Mouse (Mus musculus) stomach, postnatal 0 days (tissue): ENCODE measurements around the gene Afap1l2. TPM values are rescaled to one million over a fixed set of nuclear protein-coding genes. Genes with fewer than 3 reads are reported as not detected.

Experiments used
- ATAC-seq: fragments of 200-750 bp; cut with Nextera tagmentation; 2 replicates; pipeline ENCODE4 v1.8.0; 2017; ENCODE audit not compliant: low FRiP score, low TSS enrichment
- DNase-seq: peaks from one replicate; pipeline ENCODE4 v3.0.0-alpha.2; 2016; ENCODE audit warnings: low spot score
- H3K27ac ChIP-seq: fragments of 300-500 bp; sonication (generic); replicated peaks from 2 replicates; pipeline ENCODE4 v1.5.1; 2014; ENCODE audit warnings: mild to moderate bottlenecking, control low read depth
- H3K27me3 ChIP-seq: fragments of 300-500 bp; sonication (generic); 2 replicates; pipeline ENCODE4 v1.6.1; 2014; ENCODE audit warnings: low read length; ENCODE audit not compliant: control insufficient read depth, insufficient read depth
- H3K36me3 ChIP-seq: fragments of 300-500 bp; sonication (generic); 2 replicates; pipeline ENCODE4 v1.6.1; 2014; ENCODE audit warnings: low read length, mixed read lengths; ENCODE audit not compliant: control insufficient read depth, insufficient read depth
- H3K4me1 ChIP-seq: fragments of 300-500 bp; sonication (generic); replicated peaks from 2 replicates; pipeline ENCODE4 v1.6.1; 2014; ENCODE audit warnings: antibody characterized with exemption; ENCODE audit not compliant: control insufficient read depth, insufficient read depth
- H3K4me2 ChIP-seq: fragments of 300-500 bp; sonication (generic); replicated peaks from 2 replicates; pipeline ENCODE4 v1.6.1; 2014; ENCODE audit warnings: low read depth, mild to moderate bottlenecking, control low read depth, moderate library complexity
- H3K4me3 ChIP-seq: fragments of 300-500 bp; sonication (generic); 2 replicates; pipeline ENCODE4 v1.5.1; 2014; ENCODE audit warnings: low read depth, low read length, control low read depth
- H3K9ac ChIP-seq: fragments of 300-500 bp; sonication (generic); 2 replicates; pipeline ENCODE4 v1.6.1; 2014; ENCODE audit warnings: mild to moderate bottlenecking, low read length, control low read depth, mixed read lengths
- H3K9me3 ChIP-seq: fragments of 300-500 bp; sonication (generic); 2 replicates; pipeline ENCODE4 v1.6.1; 2016; ENCODE audit warnings: low read length; ENCODE audit not compliant: control insufficient read depth
- CTCF ChIP-seq: IDR thresholded peaks from 2 replicates; pipeline ENCODE4 v1.5.1; 2016; ENCODE audit warnings: antibody characterized with exemption, low read depth, mild to moderate bottlenecking, moderate library complexity
- EP300 ChIP-seq: optimal IDR thresholded peaks from 2 replicates; pipeline ENCODE3; 2016; ENCODE audit warnings: antibody characterized with exemption
- WGBS: fragments of 180-500 bp; shearing (Covaris S2); extraction: QIAGEN DNeasy Blood & Tissue Kit; methylation state at CpG from one replicate; pipeline ENCODE4 v1.1.7; 2014; 5-methylcytosine and 5-hydroxymethylcytosine counted together
- polyA plus RNA-seq: library from polyadenylated mRNA; unstranded; fragments of >200 nt; fragmentation: Nextera tagmentation; extraction: Ambion mirVana; gene quantifications from 2 replicates; pipeline ENCODE4 v1.2.1, GENCODE M21; 2015

Afap1l2 gene
- polyA plus RNA-seq, 1 experiment from 2014 or later = 9.0 TPM

DNA sequence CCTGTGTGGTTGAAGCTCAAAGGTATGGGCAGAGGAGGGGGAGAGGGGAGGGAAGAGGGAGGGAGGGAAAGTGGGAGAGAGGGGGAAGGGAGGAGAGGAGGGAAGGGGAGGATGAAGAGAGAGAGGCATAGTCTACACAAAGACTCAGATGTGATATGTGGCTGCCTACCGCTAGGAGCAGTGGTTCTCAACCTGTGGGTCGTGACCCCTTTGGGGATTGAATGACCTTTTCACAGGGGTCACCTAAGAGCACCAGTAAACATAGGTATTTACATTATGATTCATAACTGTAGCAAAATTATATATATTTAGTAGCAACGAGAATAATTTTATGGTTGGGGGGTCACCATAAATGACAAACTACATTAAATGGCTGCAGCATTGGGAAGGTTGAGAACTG, 74.2 kb downstream of the Afap1l2 start:
- H3K4me3 ChIP-seq = no peak overlapping the region
- WGBS = 74% methylated on average over 3 of the region's 3 CpGs

DNA sequence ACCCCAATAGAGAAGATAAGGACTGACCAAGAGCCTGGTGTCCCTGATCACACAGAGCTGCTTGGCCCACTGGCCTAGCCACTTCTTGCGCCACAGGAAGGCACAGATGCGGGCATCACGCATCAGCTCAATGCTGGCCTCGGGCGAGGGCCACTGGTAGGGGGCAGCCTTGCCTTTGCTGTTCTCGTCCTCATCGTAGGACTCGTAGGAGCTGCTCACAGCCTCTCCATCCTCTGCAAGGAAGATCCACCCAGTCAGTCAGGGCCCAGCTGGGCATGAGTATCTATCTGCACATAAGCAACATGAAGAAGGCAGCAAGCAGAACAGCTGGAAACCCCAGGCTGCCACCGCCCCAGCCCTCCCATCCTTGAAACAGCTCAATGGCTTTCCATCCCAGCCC, 78.0 kb downstream of the Afap1l2 start:
- H3K4me1 ChIP-seq = no peaks in the 10 kb centered on the region
- no peak overlapping the region for H3K27ac ChIP-seq
- peak; percentile 55 for TF ChIP-seq CTCF
- TF ChIP-seq EP300 = no peak
- no peak overlapping the region for H3K4me3 ChIP-seq
- no peak for DNase-seq
- no peak overlapping the region for H3K9ac ChIP-seq
- no peaks in the 10 kb centered on the region for H3K9me3 ChIP-seq
- no peaks in the 10 kb centered on the region for H3K27me3 ChIP-seq
- H3K36me3 ChIP-seq = 0 out of 2 replicates have a peak, but pooled peaks cover 2% of the 10 kb centered on the region
- no peak overlapping the region for H3K4me2 ChIP-seq
- WGBS = 77% methylated on average over 9 of the region's 9 CpGs
- ATAC-seq = no peak

More for the DNA sequence above, 74.2 kb downstream of the Afap1l2 start:
- Histone ChIP-seq H3K4me2 (no peak overlapping the region), H3K27me3 (no peaks in the 10 kb centered on the region), H3K27ac (no peak overlapping the region), H3K36me3 (no peaks in the 10 kb centered on the region), H3K9ac (no peak overlapping the region), H3K4me1 (no peaks in the 10 kb centered on the region), H3K9me3 (no peaks in the 10 kb centered on the region)
- TF ChIP-seq EP300 (no peak), CTCF (no peak)
- DNase-seq = no peak
- ATAC-seq = no peak

GRCm38 (mm10) chr19:56929392-56929791, 78.6 kb downstream of the Afap1l2 start:
- 54% methylated on average over 3 of the region's 3 CpGs for WGBS
- H3K27ac ChIP-seq = no peak overlapping the region
- no peak overlapping the region for H3K4me2 ChIP-seq
- ATAC-seq (no peak), DNase-seq (no peak)
- H3K36me3 ChIP-seq = 0 out of 2 replicates have a peak, but pooled peaks cover 2% of the 10 kb centered on the region
- TF ChIP-seq EP300 (no peak), CTCF (no peak)
- H3K4me1 ChIP-seq = no peaks in the 10 kb centered on the region
- no peaks in the 10 kb centered on the region for H3K27me3 ChIP-seq
- H3K9ac ChIP-seq = no peak overlapping the region
- no peaks in the 10 kb centered on the region for H3K9me3 ChIP-seq
- no peak overlapping the region for H3K4me3 ChIP-seq

- 62% methylated on average over 5 of the region's 5 CpGs for WGBS
- Histone ChIP-seq H3K4me1 (no peaks in the 10 kb centered on the region), H3K4me3 (no peak overlapping the region), H3K9me3 (no peaks in the 10 kb centered on the region), H3K36me3 (0 out of 2 replicates have a peak, but pooled peaks cover 2% of the 10 kb centered on the region), H3K27me3 (no peaks in the 10 kb centered on the region), H3K4me2 (no peak overlapping the region), H3K27ac (no peak overlapping the region), H3K9ac (no peak overlapping the region)
- DNase-seq (no peak), ATAC-seq (no peak)
- no peak for TF ChIP-seq EP300
- TF ChIP-seq CTCF = no peak
Observed at GRCm38 (mm10) chr19:56921744-56922143, 86.3 kb downstream of the Afap1l2 start.

GRCm38 (mm10) chr19:56920232-56920631, 87.8 kb downstream of the Afap1l2 start:
- no peak for TF ChIP-seq EP300
- no peak for TF ChIP-seq CTCF
- WGBS = 82% methylated on average over 13 of the region's 13 CpGs
- Histone ChIP-seq H3K9me3 (no peaks in the 10 kb centered on the region), H3K36me3 (no peaks in the 10 kb centered on the region), H3K9ac (no peak overlapping the region), H3K27me3 (no peaks in the 10 kb centered on the region), H3K4me3 (no peak overlapping the region), H3K27ac (peak overlapping the region; percentile 18; the same call in 1 of the 2 replicates), H3K4me2 (no peak overlapping the region), H3K4me1 (no peaks in the 10 kb centered on the region)
- DNase-seq (no peak), ATAC-seq (no peak)

- Histone ChIP-seq H3K9me3 (no peaks in the 10 kb centered on the region), H3K27me3 (no peaks in the 10 kb centered on the region), H3K4me2 (no peak overlapping the region), H3K27ac (no peak overlapping the region), H3K36me3 (no peaks in the 10 kb centered on the region), H3K4me3 (no peak overlapping the region), H3K4me1 (no peaks in the 10 kb centered on the region), H3K9ac (no peak overlapping the region)
- DNase-seq (peak; percentile 90), ATAC-seq (peak; percentile 75)
- 14% methylated on average over 7 of the region's 7 CpGs for WGBS
- TF ChIP-seq EP300 = no peak
- TF ChIP-seq CTCF = peak; percentile 98
Observed at GRCm38 (mm10) chr19:56919628-56920027, 88.4 kb downstream of the Afap1l2 start.
